Mouse (Mus musculus) left cerebral cortex, postnatal 4 days (tissue): ENCODE data around the gene Ndufc2. TPM values are rescaled to one million over a fixed set of nuclear protein-coding genes. Genes with fewer than 3 reads are reported as not detected.

Experiments used
- DNase-seq: peaks from one replicate; pipeline ENCODE4 v3.0.0-alpha.2; 2022
- intact Hi-C: fragments of 180-260 bp; cut with DNase I; formaldehyde crosslinking; loops from one replicate; pipeline ENCODE4 v1.15.1; 2025
- total RNA-seq, 2 experiments: library from RNA; stranded (reverse); gene quantifications; 2 replicates each; pipeline ENCODE4 v1.2.3; 2021

The Ndufc2 gene
- 100 to 1,000 TPM; 249 to 255 TPM for total RNA-seq

GRCm38 (mm10) chr7:97399960-97400715 is at the start of gene Ndufc2:
Gene Ndufc2 (plus strand): TSS chr7:97400003.
- intact Hi-C loops, result no loop called here
- peak; percentile 78 for DNase-seq

GRCm38 (mm10) chr7:97350891-97351290 is 48.9 kb upstream of the Ndufc2 start:
- no peak for DNase-seq
- intact Hi-C loops, result no loop called here

- DNase-seq, result no peak
- intact Hi-C loops, result no loop called here
Measured at GRCm38 (mm10) chr7:97351792-97352513, 47.9 kb upstream of the Ndufc2 start.

- DNase-seq, result no peak
- intact Hi-C loops, result no loop called here
Measured at GRCm38 (mm10) chr7:97353356-97353755, 46.4 kb upstream of the Ndufc2 start.

GRCm38 (mm10) chr7:97355068-97355841 is 44.5 kb upstream of the Ndufc2 start:
- intact Hi-C loops, result no loop called here
- DNase-seq, result no peak

- DNase-seq, result no peak
- intact Hi-C loops, result no loop called here
Measured at GRCm38 (mm10) chr7:97356253-97356652, 43.5 kb upstream of the Ndufc2 start.

- intact Hi-C loops, result no loop called here
- DNase-seq, result peak; percentile 27
Measured at GRCm38 (mm10) chr7:97356875-97357276, 42.9 kb upstream of the Ndufc2 start.

- no peak for DNase-seq
- intact Hi-C loops, result no loop called here
Measured at GRCm38 (mm10) chr7:97357840-97358239, 42.0 kb upstream of the Ndufc2 start.

- DNase-seq, result no peak
- intact Hi-C loops, result no loop called here
Measured at GRCm38 (mm10) chr7:97358347-97358746, 41.5 kb upstream of the Ndufc2 start.

GRCm38 (mm10) chr7:97360166-97360565 is 39.6 kb upstream of the Ndufc2 start:
- intact Hi-C loops, result no loop called here
- DNase-seq, result no peak

GRCm38 (mm10) chr7:97360955-97361354 is 38.8 kb upstream of the Ndufc2 start:
- intact Hi-C loops, result no loop called here
- no peak for DNase-seq

- peak; percentile 43 for DNase-seq
- intact Hi-C loops, result no loop called here
Measured at GRCm38 (mm10) chr7:97361467-97361866, 38.3 kb upstream of the Ndufc2 start.

GRCm38 (mm10) chr7:97365887-97366286 is 33.9 kb upstream of the Ndufc2 start:
- intact Hi-C loops, result no loop called here
- no peak for DNase-seq

- intact Hi-C loops, result no loop called here
- DNase-seq, result no peak
Measured at GRCm38 (mm10) chr7:97375101-97375500, 24.7 kb upstream of the Ndufc2 start.

- DNase-seq, result no peak
- intact Hi-C loops, result no loop called here
Measured at GRCm38 (mm10) chr7:97375906-97376305, 23.9 kb upstream of the Ndufc2 start.

GRCm38 (mm10) chr7:97379304-97379703 is 20.5 kb upstream of the Ndufc2 start:
- intact Hi-C loops, result no loop called here
- no peak for DNase-seq

GRCm38 (mm10) chr7:97380500-97381123 is 19.2 kb upstream of the Ndufc2 start:
- intact Hi-C loops, result no loop called here
- no peak for DNase-seq

GRCm38 (mm10) chr7:97382661-97383060 is 17.1 kb upstream of the Ndufc2 start:
- intact Hi-C loops, result no loop called here
- DNase-seq, result no peak

- intact Hi-C loops, result no loop called here
Measured at GRCm38 (mm10) chr7:97383496-97384132, 16.2 kb upstream of the Ndufc2 start.

GRCm38 (mm10) chr7:97386106-97386805 is 13.5 kb upstream of the Ndufc2 start:
- intact Hi-C loops, result no loop called here

More at GRCm38 (mm10) chr7:97383496-97384132, 16.2 kb upstream of the Ndufc2 start:
- no peak for DNase-seq

More at GRCm38 (mm10) chr7:97386106-97386805, 13.5 kb upstream of the Ndufc2 start:
- DNase-seq, result no peak
